ENCODE assay signal across 9 mouse cellular contexts in genomic region chr1:89750921-89751320, GRCm38 (mm10).
A peak's percentile ranks its signal among the peaks of the same experiment; 100 is the strongest.
DNase-seq lines count a peak whose midpoint lies in the region; ATAC-seq and TF ChIP-seq lines count a peak whose summit lies in the region.
"Had no signal": no experiment of that assay in that cellular context is flagged by ENCODE, and none has a peak within 500 bp of the region (broad histone marks: within the 10 kb centered on the region; RNA-seq: fewer than 3 reads in every experiment).

No protein-coding gene starts in this region.

- H3K9me3 ChIP-seq in lung, embryonic 14.5 days (ENCODE audit: low read depth, low read length) = no peaks in the 10 kb centered on the region
- H3K9me3 ChIP-seq in forebrain, embryonic 12.5 days = no peaks in the 10 kb centered on the region

- no peaks in the 10 kb centered on the region for H3K36me3 ChIP-seq in lung, embryonic 14.5 days (ENCODE audit: insufficient read depth)
- H3K36me3 ChIP-seq in forebrain, embryonic 12.5 days (replicated peaks) = no peaks in the 10 kb centered on the region

- peaks cover 7% of the 10 kb centered on the region; the same call in 1 of the 2 replicates for H3K4me1 ChIP-seq in lung, embryonic 14.5 days (ENCODE audit: insufficient read depth)
- peaks cover 34% of the 10 kb centered on the region for H3K4me1 ChIP-seq in forebrain, embryonic 12.5 days

- peak overlapping the region; percentile 47 for H3K4me2 ChIP-seq in lung, embryonic 14.5 days
- peak overlapping the region; percentile 41 for H3K4me2 ChIP-seq in forebrain, embryonic 12.5 days

- no peak for TF ChIP-seq CTCF in lung, embryonic 14.5 days (IDR thresholded peaks at IDR 0.05; ENCODE audit: low read depth)

- no peak overlapping the region for H3K4me3 ChIP-seq in lung, embryonic 14.5 days (ENCODE audit: low read depth, low read length)
- H3K4me3 ChIP-seq in forebrain, embryonic 12.5 days (replicated peaks) = no peak overlapping the region

- H3K27me3 ChIP-seq in lung, embryonic 14.5 days (ENCODE audit: insufficient read depth, low read length) = no peaks in the 10 kb centered on the region
- H3K27me3 ChIP-seq in forebrain, embryonic 12.5 days = peaks cover 83% of the 10 kb centered on the region

- DNase-seq in lung, embryonic 14.5 days = peak; percentile 46
- DNase-seq in lung, postnatal 36 days = no peak
- DNase-seq in kidney, postnatal 4 days = peak; percentile 42 to 51
- peak; percentile 82 for DNase-seq in retina, embryonic 14.5 days (ENCODE audit: low spot score)
- DNase-seq in thymus, postnatal 25 days = no peak
- DNase-seq in cerebellum, adult 9-11 months = no peak

- no peak for ATAC-seq in lung, embryonic 14.5 days (ENCODE audit: insufficient read depth)
- ATAC-seq in forebrain, embryonic 12.5 days (ENCODE audit: low FRiP score) = peak; percentile 93
- no peak for ATAC-seq in frontal cortex, adult (ENCODE audit: low TSS enrichment)

- H3K27ac ChIP-seq in lung, embryonic 14.5 days (ENCODE audit: low read depth) = no peak overlapping the region
- H3K27ac ChIP-seq in forebrain, embryonic 12.5 days = peak overlapping the region; percentile 70
- H3K27ac ChIP-seq: macrophage had no signal

- 17% methylated on average over 21 of the region's 21 CpGs for WGBS in lung, embryonic 14.5 days
- 1% methylated on average over 21 of the region's 21 CpGs for WGBS in forebrain, embryonic 12.5 days

- H3K9ac ChIP-seq in lung, embryonic 14.5 days = no peak overlapping the region
- no peak overlapping the region for H3K9ac ChIP-seq in forebrain, embryonic 12.5 days

Comparison
In these comparisons a context has a peak if more than half of its experiments do, and no peak if none do; other contexts are left out.
1. DNase-seq: peak in lung, embryonic 14.5 days (single experiment), kidney, postnatal 4 days (2 of 2) and retina, embryonic 14.5 days (single experiment); none in lung, postnatal 36 days (single experiment), thymus, postnatal 25 days (single experiment) and cerebellum, adult 9-11 months (single experiment).